Mouse (Mus musculus) lung, postnatal 0 days (tissue): ENCODE measurements around the gene Popdc3.

Source experiments
- CTCF ChIP-seq: IDR thresholded peaks from 2 replicates; pipeline ENCODE4 v1.5.1; 2016; ENCODE audit warnings: antibody characterized with exemption, mild to moderate bottlenecking
- EP300 ChIP-seq: IDR thresholded peaks from 2 replicates; pipeline ENCODE4 v1.6.1; 2016; ENCODE audit warnings: antibody characterized with exemption, mild to moderate bottlenecking, control low read depth

DNA sequence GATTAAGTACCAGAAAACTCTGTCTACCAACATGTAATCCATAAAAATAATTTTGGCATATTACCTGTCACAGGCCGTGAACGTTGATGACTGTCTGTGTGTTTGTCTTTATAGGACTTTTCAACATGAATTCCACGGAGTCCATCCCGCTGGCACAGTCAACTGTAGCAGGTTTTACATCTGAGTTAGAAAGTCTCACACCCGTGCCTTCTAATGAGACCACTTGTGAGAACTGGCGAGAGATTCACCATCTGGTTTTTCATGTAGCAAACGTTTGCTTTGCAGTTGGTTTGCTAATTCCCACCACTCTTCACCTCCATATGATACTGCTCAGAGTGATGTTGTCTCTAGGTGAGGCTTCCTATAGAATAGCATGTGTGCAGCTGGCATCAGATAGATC lies 161.2 kb downstream of the Popdc3 start:
- TF ChIP-seq CTCF (no peak), EP300 (no peak)
